Mouse (Mus musculus): ENCODE results near the gene Anpep.

The Anpep gene

DNA sequence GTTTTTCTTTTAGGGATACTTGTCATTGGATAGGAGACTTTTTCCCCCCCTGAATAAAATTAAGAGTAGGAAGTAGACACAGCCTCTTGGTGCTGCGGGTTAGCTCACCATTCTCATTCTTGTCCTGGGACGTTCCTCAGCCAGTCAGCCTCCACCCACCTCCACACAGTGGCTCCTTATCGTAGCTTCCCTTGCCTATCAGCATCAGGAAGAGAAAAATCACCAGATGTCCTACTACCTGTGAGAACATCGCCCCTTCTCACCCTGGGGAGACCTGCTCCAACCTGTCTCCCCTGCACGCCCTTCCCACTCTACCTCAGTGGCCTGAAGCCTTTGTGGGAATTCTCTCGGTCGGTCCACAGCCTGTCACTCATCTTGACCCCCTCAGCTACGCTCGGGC, at the start of gene Anpep:
Gene Anpep, minus strand, starts transcription at position 249 of the 400 bp plus-strand sequence.
- DNase-seq = no peak

DNA sequence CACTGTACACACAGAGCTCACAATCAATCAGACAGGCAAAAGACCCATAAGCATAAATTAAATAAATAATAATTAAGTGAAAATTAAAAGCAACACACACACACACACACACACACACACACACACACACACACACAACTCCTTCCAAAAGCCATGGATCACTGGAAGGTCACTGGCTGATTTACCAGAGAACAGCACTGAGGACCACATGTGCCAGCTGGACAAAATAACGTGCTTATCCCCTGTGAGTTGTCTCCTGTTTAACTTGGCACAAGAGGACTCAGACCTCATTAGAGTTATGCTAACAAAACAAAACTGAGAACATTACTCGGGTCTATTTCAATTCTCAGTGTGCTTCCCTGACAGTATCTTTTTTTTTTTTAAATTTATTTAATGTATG, 46.5 kb upstream of the Anpep start:
- no peak for DNase-seq

DNA sequence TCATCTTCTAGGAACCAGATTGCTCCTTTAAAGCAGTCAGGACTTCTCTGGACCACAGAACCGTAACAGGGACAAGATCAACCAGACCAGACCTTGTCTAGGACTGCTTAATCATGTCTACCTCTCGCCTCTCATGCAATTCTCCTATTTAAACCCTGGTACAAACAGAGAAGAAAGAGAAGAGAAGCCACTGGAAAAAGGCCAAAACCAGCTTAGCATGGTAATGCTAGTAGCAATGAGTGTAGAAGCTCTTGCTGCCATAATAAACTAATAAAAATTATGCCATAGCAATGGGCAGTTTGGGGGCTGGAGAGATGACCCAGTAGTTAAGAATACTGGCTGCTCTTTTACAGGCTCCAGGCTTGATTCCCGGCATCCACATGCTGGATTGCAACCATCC, 46.1 kb upstream of the Anpep start:
- DNase-seq = no peak

DNA sequence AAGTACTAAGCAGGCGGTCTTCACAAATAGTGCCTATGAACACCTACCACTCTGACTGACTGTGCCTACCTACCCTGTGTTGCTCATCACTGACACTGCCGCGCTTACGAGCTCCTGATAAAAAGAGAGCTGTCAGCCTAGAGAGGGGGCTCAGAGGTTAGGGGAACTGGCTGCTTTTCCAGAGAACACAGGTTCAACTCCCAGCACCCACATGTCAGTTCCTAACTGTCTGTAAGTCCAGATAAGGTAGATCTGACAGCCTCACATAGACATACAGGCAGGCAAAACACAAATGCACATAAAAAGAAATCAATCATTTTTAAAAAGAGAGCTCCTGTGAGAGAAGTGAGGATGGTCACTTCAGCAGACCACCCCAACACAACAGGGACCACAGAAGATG, 44.3 kb upstream of the Anpep start:
- no peak for DNase-seq

DNA sequence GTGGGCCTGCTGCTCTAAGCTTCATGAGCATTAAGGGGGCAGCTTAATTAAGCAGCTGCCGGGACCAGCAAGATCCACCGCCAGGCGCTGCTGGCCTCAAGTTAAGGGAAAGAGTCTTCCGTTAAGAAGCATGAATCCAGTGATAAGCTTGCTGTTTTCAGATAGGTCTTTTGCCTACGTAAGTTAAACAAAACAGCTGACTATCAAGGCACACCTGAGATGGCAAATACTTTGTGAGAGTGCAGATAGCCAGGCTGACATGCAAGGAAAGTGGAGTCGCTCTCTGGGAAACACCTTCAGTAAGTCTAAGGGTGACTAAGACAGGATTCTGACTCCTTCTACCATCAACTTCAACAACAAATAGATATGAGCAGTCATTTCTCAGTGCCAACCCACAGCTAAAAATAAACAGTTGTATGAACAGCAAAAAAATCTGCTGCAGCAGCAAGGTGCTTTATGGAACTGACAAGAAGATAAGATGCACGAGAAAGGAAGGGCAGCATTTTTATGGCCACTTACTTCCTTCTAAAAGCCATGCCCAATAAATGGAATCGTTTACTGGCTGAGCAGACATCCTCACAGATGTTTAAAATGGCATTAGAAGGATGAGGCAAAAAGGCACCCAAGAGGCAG, 42.4 kb upstream of the Anpep start:
- no peak for DNase-seq

DNA sequence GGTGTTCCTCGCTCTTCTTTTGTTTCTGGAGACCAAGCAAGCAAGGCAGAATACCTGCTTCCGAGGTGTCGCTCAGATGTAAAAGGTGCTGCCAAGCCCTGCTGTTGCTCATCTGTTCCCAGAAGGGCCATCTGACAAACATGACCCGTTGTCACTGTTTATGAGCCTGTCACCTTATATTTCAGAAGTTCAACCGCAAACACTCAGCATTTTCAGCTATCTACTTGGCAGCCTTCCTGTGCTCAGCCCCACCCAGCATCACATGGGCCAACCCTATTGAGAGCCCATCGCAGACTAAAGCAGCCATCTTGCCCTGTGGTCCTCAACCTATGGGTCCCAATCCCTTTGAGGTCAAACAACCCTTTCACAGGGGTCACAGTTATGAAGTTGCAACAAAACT, 39.9 kb upstream of the Anpep start:
- no peak for DNase-seq

DNA sequence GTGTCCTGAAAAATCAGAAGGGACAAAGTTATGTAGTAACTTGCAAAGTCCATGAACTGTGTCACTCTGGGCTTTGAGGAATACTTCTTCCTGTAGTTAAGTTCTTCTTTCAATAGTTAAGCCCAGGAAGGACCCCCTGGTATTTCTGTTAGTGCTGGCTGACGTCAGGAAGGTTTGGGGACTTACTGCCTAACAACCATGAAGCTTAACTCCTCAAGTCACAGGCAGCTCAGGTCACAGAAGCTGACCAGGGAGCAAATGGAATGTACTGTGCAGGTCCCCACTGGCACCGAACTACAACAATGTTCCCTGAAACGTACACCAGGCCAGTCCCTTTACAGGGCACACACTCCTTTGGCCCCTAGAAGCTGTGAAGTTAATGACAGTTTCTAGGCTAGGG, 34.4 kb upstream of the Anpep start:
- DNase-seq = peak; percentile 48

DNA sequence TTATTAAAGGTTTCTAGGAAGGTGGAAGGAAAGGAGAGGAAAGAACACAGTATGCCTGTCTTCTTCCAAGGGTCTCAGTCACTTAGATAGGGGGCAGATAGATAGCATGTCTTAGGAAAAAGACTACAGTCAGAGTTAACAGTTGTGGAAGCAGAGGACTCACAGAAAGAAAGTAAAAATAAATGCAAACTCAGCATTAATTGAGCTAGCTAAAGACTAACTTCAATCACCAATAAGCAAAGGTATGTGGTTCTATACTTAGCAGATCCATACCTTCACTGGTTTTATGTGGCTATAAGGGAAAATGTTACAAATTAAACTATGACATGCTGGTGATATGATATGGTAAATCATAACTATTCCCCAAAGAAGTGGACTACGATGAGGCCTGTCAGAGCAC, 33.9 kb upstream of the Anpep start:
- DNase-seq = no peak

DNA sequence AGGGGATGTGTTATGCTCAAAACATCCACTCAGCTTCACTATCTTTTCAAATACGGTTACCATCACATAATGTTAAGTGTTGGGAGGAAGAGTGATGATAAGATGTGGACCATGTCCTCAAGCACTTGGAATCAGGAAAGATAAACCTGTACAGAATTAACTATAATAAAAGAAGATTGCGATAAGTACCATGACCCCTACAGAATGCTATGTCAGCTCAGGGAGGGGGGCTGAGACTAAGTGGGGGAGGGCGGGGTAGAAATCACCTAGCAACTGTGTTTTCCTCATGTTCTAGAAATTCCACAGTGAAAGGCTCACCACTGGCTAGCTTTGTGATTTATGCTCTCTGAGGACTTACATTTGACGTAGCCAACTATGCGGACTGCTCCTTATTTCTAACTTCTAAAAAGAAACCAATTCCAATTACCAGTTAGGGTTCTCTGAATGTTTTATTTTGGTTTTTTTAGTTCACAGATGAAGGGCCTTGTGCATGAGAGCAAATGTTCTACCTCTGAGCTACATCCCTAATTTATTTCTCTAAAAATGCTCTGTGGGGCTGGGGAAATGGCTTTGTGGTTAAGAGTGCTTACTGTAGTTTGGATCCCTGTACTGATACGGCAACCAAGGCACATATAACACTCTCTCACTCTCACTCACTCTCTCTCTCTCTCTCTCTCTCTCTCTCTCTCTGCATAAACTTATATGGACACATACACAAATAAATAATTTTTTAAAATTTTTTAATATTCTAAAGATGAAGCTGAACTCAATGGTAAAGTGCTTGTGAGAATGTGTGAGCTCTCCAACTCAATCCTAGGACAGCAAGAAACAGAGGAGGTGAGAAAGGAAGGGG, 31.9 kb upstream of the Anpep start:
- no peak for DNase-seq

DNA sequence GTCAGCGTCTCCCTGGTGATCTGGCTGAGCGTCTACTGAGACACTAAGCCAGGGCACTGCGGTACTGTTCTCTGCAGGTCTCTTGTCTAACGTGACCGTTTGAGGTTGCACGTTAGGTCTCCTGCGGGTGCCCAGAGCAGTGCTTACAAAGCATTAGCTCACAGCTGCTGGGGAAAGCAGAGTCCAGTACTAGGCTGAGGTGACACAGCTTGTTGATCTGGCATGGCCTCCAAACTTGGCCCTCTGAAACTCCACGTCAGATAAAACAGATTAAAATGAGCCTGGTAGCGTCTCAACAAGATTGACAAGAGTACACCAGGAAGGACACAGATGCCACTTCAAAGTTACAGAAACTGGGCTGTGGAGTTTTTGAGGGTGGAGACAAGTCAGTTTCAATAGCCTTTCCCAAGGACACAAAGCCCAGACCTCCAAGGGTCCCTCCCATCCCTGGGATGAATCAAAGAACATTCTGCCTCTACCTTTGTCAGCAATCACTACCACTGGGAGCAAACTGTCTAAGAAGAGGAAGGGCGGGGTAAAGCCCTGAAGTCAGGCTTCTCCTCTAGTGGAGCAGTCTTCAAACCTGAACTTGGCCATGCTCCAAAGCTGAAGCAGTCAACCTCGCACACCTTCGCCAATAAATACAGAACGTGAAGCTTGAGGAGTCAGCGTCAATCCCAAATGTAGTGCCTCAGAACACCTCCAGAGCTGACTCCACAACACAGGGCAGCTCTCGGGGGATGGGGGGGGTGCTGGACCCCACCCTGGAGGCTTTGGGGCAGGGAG, 29.8 kb upstream of the Anpep start:
- peak; percentile 73 for DNase-seq

DNA sequence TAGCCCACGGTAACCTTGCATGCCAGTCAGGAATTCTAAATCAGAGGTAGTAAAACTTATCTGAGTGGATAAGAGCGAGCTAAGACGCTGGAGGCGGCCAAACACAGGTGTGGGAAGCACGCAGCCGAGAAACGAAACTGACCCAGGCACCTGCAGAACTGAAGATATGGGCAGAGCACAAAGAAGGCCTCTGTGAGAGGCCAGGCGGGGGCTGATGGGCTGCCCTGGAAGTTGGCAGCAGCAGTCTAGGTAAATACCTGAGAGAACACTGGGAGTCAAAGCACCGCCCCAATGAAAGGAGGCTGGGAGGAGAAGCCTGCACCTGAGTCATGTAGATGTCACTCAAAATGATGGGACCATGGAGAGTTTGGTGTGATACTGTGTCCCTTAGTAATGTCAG, 27.7 kb upstream of the Anpep start:
- DNase-seq = no peak

DNA sequence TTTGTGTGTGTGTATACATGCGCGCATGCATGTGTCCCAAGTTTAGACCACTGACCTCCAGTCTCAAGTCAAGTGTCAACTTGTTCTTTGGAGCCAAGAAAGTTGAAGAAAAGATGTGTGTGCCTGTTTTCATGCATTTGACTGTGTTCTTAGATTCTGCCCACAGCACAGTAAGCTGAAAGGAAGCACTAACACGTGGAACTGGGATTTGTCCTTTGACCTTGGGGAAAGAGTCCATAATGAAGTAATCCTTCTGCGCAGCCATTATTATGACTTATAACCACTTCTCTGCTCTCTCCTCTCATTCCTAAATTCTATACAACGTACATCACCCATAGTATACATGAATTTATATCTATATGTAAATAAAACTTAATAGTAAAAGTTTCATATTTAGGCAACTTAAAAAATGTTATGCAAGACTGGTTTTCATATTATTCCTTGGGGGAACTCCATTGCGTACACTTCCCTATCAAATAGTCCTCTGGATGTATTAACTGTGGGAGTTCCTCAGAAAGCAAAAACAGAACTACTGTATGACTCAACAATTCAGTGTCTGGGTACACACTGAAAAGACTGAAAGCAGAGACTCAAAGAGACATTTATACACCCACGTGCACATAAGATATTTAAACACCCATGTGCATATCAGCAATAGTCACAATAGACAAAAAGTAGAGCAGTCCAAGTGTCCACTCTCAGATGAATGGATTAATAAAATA, 22.9 kb upstream of the Anpep start:
- DNase-seq = peak; percentile 76

DNA sequence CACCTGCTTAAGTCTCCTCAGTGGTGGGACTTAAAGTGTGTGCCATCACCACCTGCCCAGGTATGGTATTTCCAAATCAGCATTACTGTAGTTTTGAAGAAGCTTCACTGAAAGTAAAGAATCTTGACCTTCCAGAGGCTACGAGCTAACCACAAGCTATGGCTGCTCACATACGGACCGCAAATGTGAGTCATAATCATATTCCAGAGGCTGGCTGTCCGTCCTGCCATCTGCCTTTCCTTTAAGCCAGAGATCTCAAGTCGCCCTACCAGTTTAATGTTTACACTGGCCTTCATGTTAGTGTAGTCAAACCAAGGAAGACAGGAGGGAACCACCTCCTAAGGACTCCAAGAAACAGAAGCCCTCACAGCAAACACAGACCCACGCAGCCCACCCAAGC, 21.0 kb upstream of the Anpep start:
- DNase-seq = no peak

DNA sequence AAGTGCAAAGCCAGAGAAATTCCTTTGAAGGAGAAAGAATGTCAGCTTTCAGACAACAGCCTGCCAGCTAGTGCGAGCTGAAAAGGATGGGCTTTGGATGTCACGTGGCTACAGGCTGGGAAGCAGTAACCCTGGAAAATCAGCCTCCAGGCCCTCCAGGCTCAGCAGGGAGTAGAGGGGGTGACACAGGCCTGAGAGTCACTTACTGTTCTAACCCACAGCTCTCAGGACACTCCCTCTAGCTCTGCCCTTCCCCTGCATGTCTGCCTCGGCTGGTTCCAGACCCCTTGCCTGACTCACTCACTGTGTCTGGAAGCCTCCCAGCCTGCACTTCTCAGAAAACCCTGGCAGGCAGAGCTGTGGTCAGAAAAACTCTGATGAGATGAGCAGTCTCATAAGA, 20.1 kb upstream of the Anpep start:
- DNase-seq = no peak

DNA sequence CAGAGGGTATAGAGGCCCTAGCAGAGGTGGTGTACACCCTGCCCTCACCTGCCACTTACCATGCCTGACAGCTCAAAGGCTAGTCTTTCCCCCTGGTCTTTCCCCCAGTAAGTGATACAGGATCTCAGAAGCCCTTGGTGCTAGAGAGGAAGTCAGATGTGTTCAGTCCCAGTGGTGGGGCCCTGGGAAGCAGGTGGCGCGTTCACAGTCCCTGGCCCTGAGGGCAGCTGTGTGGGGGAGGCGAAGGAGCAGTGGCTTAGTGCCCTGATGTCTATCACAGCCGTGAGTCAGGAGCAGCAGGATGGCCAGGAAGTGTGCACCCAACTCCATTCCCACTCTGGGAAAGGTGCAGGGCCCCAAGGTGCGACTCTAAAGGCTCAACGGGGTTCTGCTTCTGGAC, 19.2 kb upstream of the Anpep start:
- DNase-seq = no peak

DNA sequence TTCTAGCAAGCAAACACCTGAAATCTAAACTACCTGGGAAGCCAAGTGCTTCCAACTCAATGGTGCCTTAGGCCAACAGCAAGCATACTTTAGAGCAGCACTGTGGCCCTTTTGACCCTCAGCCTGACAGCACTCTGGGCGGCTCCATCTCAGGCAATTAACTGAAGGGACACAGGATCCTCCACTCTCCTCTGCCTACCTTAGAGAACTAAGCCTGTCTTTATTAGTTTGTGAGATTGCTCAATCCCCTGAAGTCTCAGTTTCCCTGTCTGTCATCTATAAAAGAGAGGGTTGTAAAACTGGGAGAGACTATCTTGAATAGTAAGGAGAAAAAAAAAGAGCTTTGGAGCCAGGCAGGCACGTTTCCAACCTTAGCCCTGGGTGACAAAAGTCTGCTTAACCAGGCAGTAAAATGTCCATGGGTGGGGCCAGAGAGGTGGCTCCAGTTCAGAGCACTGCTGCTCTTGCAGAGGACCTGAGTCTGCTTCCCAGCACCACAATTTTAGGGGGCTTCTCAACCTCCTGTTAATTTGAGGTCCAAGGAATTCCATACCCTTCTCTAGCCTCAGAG, 17.7 kb upstream of the Anpep start:
- DNase-seq = no peak

DNA sequence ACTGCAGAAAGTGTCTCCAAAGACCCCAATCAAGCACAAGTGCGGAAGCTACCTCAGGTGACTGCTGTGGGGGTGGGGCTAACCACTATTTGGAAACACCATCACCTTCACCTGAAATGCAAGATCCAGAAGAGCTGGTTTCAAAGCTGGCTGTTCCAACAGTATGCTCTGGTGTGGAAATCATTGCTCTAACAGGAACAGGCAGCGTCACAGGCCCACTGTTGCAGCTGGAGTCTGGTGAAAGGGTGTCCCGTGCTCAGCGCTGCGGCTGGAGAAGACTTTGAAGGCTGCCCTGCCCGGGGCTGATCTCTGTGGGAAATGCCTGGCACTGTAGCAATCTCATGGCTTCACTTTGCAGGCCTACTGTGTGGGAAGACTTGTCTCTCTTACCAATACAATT, 12.5 kb upstream of the Anpep start:
- DNase-seq = no peak

DNA sequence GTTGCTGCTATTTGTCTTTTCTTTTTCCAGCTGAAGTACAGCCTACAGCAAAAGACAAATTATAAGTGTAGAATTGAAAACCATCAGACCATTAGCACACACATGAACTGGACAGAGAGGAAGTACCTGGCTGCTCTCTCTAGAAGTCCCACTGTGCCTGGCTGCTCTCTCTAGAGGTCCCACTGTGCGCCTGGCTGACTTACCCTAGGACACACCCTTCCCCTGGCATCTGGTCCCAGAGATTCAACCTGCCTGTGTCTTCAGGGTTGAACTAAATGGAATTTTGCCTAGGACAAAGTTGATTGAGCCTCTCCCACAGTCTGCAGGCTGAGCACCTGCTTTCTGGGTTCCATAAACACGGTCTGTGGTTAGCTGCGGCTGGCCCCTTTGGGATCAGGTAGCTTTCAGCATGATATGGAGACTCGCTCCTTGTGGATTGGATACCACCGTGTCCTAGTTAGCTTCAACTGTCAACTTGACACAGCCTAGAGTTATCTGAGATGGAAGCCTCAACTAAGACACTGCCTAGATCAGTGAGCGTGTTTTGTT, 11.0 kb upstream of the Anpep start:
- no peak for DNase-seq

DNA sequence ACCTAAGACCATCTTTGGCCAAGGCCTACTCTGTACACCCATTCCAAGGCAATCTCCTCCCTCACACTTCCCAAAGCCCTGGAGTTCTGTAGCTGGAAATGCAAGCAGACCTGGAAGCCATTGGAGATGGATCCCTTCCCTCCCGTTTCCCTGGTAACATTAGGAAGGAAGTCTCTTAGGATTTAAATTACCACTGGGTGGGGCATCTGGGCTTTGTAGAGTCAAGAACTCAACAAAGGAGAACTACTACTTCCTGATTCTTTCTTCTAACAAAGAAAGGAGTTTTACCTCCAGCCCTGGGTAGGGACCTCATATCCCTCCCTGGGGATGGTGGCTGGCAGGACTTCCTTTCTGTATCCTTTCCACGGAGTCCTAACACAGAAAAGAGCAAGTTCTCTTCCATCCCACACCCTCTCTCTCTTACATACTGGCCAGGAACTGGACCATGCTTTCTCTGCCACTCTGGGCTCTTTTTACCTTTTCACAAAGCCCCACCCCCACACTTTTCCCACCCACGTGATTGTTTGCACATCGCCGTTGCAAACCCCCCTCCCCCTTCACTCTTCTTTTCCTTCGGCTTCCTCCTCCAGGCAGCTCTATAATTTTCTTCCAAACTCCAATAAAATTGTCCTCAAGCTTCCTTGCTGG, 8.3 kb upstream of the Anpep start:
- no peak for DNase-seq

DNA sequence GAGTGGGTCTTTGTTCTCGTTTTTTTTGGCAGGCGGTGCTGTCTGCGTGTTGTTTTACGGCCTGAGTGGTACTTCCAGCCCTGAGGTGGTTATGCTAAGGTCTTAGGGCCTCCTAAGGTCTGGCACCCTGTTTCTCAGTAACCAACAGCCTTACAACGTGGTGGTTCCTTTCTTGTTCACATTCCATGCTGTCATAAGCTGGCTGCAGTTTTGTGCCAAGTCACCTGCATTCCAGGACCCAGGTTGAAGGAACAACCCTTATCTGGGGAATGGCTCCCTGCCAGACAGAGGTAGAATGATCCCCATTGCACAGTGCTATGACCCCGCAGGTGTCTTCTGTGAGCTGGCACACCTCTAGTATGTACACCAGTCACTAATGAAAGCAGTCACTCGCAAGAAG, 7.6 kb upstream of the Anpep start:
- DNase-seq = no peak

DNA sequence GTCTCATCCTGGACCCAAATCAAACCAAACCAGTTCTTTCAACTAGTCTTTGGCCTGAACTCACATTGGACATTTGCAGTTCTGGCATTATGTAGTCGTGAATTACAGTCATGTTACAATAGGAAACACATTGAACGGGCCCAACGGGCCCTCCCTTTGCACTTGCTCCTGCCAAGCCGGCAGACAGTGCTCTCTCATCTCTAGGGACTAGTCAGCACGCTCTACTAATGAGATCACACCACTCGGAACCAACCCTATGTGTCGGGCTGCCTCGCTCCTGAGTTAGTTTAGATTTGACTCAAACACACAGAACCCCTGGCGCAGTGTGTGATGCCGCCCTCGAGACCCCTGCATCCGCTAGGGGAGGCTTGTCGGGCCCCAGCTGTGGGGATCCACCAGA, 7.0 kb upstream of the Anpep start:
- DNase-seq = no peak

Data from kidney, adult 9 months (tissue).